Mouse (Mus musculus): ENCODE data around the gene Smg6. TPM values are rescaled to one million over a fixed set of nuclear protein-coding genes. Genes with fewer than 3 reads are reported as not detected.
A peak's percentile ranks its signal among the peaks of the same experiment; 100 is the strongest.
"Not testable (repeated sequence)": the region's sequence is repeated elsewhere in the genome, so short reads cannot be mapped to it uniquely, and the experiment has no call there.

The Smg6 gene
- polyA plus RNA-seq, 1 experiment from 2014 or later = 22.4 TPM

DNA sequence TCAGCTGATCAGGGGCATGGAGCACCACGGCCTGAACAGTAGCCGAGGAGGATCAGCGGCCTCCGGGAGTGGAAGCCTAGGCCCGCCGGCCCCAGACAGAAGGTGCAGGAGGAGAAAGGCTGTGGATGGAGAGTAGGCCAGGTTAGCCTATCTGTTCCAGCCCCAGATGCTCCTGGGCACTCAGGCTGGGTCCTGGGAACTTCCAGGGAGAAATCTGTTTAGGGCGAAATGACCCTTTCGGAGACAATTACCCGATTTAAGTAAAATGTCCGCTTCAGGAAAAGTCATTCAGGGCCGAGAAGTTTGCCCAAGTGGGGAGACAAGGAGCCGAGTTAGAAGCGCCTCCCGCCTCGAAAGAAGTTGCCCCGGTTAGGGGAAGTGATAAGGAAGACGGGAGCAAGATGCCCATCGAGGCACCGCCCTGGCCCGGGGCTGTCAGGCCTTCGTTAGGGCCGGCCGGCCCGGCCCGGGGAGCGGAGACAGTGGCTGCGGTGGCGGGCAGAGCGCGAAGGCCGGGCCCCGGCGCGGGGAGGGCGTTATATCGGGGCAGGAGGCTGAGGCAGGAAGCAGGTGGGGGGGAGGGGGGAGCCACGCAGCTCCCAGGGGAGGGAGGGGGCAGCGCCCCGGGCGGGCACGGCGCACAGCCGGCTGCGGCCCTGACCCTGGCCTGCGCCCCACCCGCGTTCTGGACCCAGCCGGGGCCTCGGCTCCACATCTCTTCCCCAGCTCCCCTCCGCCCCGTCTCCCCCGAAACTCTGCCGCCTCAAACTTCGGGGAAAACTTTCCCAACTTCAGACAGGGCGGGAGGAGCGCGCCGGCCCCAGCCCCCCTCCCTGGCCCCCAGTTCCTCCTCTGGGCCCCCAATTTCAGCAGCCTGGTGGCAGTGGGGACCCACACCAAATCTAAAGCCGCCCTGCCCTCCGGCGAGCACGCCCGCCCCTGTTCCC lies 242.3 kb downstream of the Smg6 start:
- peak overlapping the region; percentile 75 for H3K4me3 ChIP-seq
- peak overlapping the region; percentile 87 for H3K4me2 ChIP-seq (replicated peaks)
- ATAC-seq (ENCODE audit: low FRiP score, low read depth) = no peak
- peak overlapping the region; percentile 92 for H3K27ac ChIP-seq
- peaks cover 89% of the 10 kb centered on the region for H3K4me1 ChIP-seq
- peaks cover 99% of the 10 kb centered on the region for H3K27me3 ChIP-seq
- WGBS = 5% methylated on average over 53 of the region's 63 CpGs
- H3K36me3 ChIP-seq = peaks cover 46% of the 10 kb centered on the region
- H3K9ac ChIP-seq = peak overlapping the region; percentile 90
- H3K9me3 ChIP-seq = no peaks in the 10 kb centered on the region

- peak overlapping the region; percentile 87 for H3K4me2 ChIP-seq (replicated peaks)
- H3K9ac ChIP-seq = peak overlapping the region; percentile 90
- H3K27me3 ChIP-seq = peaks cover 99% of the 10 kb centered on the region
- under 1% methylated on average over 72 of the region's 83 CpGs for WGBS
- peak; percentile 43 for ATAC-seq (ENCODE audit: low FRiP score, low read depth)
- H3K27ac ChIP-seq = peak overlapping the region; percentile 92
- H3K36me3 ChIP-seq = peaks cover 37% of the 10 kb centered on the region
- H3K4me1 ChIP-seq = peaks cover 86% of the 10 kb centered on the region
- no peaks in the 10 kb centered on the region for H3K9me3 ChIP-seq
- peak overlapping the region; percentile 75 for H3K4me3 ChIP-seq
Measured at GRCm38 (mm10) chr11:75168590-75169361, 243.2 kb downstream of the Smg6 start.

GRCm38 (mm10) chr11:75169405-75170080 lies 243.9 kb downstream of the Smg6 start, which contains the start of gene Hic1:
TSS of gene Hic1 (minus strand) at chr11:75169519.
- peaks cover 83% of the 10 kb centered on the region for H3K4me1 ChIP-seq
- H3K4me3 ChIP-seq = peak within 1 kb of the TSS; percentile 75
- no peaks in the 10 kb centered on the region for H3K9me3 ChIP-seq
- WGBS = 4% methylated on average over 23 of the region's 23 CpGs
- no peak for ATAC-seq (ENCODE audit: low FRiP score, low read depth)
- peak within 1 kb of the TSS; percentile 90 for H3K9ac ChIP-seq
- H3K27me3 ChIP-seq = peaks cover 96% of the 10 kb centered on the region
- H3K27ac ChIP-seq = peak within 1 kb of the TSS; percentile 92
- H3K4me2 ChIP-seq (replicated peaks) = peak within 1 kb of the TSS; percentile 87
- H3K36me3 ChIP-seq = peaks cover 29% of the 10 kb centered on the region

DNA sequence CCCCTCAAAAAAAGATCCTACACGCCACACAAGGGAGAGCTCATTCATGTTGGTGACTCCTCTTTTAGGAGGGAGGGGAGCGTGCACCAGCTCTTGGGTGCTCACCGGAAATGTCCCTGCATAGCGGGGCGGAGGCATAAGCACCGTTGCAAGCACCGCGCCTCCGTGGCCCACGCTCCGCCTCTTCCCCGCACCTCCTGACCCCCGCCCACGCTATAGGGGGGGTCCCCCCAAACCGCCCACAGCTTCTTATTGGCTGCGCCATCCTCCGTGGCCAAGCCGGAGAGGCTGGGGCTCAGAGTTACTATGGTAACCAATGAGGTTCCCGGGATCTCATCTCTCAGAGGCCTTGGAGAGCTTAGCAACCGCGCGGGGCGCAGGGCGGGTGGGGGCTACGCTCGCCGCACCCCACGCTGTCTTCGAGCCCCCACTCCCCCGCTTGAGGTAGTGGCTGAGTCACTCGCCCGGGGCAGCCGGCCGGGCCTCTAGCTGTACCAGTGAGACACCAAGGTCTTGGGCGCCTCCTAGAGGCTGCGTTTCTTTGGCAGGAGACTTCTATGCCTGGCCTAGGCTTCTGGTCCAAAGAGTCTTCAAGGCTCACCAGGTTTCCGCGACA lies 244.6 kb downstream of the Smg6 start:
- peak overlapping the region; percentile 75 for H3K4me3 ChIP-seq
- H3K27me3 ChIP-seq = peaks cover 89% of the 10 kb centered on the region
- H3K27ac ChIP-seq = no peak overlapping the region
- peak; percentile 60 for ATAC-seq (ENCODE audit: low FRiP score, low read depth)
- H3K9ac ChIP-seq = peak overlapping the region; percentile 43; the same call in 1 of the 2 replicates
- WGBS = under 1% methylated on average over 38 of the region's 38 CpGs
- peak overlapping the region; percentile 87 for H3K4me2 ChIP-seq (replicated peaks)
- H3K36me3 ChIP-seq = peaks cover 22% of the 10 kb centered on the region
- peaks cover 76% of the 10 kb centered on the region for H3K4me1 ChIP-seq
- no peaks in the 10 kb centered on the region for H3K9me3 ChIP-seq

- H3K4me2 ChIP-seq (replicated peaks) = peak overlapping the region; percentile 85
- WGBS = 12% methylated on average over 17 of the region's 17 CpGs
- no peak overlapping the region for H3K27ac ChIP-seq
- H3K27me3 ChIP-seq = peaks cover 78% of the 10 kb centered on the region
- H3K9ac ChIP-seq = no peak overlapping the region
- peak overlapping the region; percentile 56 for H3K4me3 ChIP-seq
- peaks cover 65% of the 10 kb centered on the region for H3K4me1 ChIP-seq
- ATAC-seq (ENCODE audit: low FRiP score, low read depth) = no peak
- H3K36me3 ChIP-seq = peaks cover 18% of the 10 kb centered on the region
- H3K9me3 ChIP-seq = no peaks in the 10 kb centered on the region
Measured at GRCm38 (mm10) chr11:75171186-75171865, 245.7 kb downstream of the Smg6 start.

GRCm38 (mm10) chr11:75172151-75173094 lies 246.8 kb downstream of the Smg6 start:
- Histone ChIP-seq H3K4me2 (replicated peaks) (peak overlapping the region; percentile 85), H3K27ac (no peak overlapping the region), H3K36me3 (peaks cover 18% of the 10 kb centered on the region), H3K4me3 (peak overlapping the region; percentile 56), H3K9me3 (no peaks in the 10 kb centered on the region), H3K9ac (peak overlapping the region; percentile 43), H3K4me1 (peaks cover 57% of the 10 kb centered on the region), H3K27me3 (peaks cover 68% of the 10 kb centered on the region)
- ATAC-seq (ENCODE audit: low FRiP score, low read depth) = no peak
- under 1% methylated on average over 75 of the region's 75 CpGs for WGBS

GRCm38 (mm10) chr11:75173095-75173798 lies 247.6 kb downstream of the Smg6 start:
- Histone ChIP-seq H3K27me3 (peaks cover 59% of the 10 kb centered on the region), H3K9ac (peak overlapping the region; percentile 51), H3K4me1 (peaks cover 63% of the 10 kb centered on the region), H3K4me3 (peak overlapping the region; percentile 56), H3K9me3 (no peaks in the 10 kb centered on the region), H3K27ac (no peak overlapping the region), H3K36me3 (peaks cover 21% of the 10 kb centered on the region), H3K4me2 (replicated peaks) (peak overlapping the region; percentile 85)
- ATAC-seq (ENCODE audit: low FRiP score, low read depth) = peak; percentile 44
- under 1% methylated on average over 69 of the region's 71 CpGs for WGBS

- peaks cover 21% of the 10 kb centered on the region for H3K36me3 ChIP-seq
- peak overlapping the region; percentile 85 for H3K4me2 ChIP-seq (replicated peaks)
- WGBS = 2% methylated on average over 15 of the region's 15 CpGs
- peaks cover 54% of the 10 kb centered on the region for H3K27me3 ChIP-seq
- no peak overlapping the region for H3K27ac ChIP-seq
- H3K9ac ChIP-seq = peak overlapping the region; percentile 51
- ATAC-seq (ENCODE audit: low FRiP score, low read depth) = no peak
- no peaks in the 10 kb centered on the region for H3K9me3 ChIP-seq
- H3K4me3 ChIP-seq = peak overlapping the region; percentile 56
- H3K4me1 ChIP-seq = peaks cover 58% of the 10 kb centered on the region
Measured at GRCm38 (mm10) chr11:75173799-75174165, 248.2 kb downstream of the Smg6 start.

DNA sequence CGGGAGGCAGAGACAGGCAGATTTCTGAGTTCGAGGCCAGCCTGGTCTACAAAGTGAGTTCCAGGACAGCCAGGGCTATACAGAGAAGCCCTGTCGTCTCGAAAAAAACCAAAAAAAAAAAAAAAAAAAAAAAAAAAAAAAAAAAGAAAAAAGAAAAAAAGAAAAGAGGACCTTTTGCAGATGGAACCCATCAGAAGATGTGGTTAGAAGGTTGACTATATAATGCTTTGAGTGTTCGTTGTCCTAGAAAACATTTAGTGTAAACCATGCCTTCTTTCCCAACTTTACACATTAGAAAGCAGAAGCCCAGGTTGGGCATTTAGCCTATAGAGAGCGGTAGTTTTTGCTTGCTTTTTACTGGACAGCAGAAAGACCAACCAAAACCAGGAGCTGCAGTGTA lies 249.0 kb downstream of the Smg6 start:
- H3K9me3 ChIP-seq; H3K4me2 ChIP-seq (replicated peaks); H3K27ac ChIP-seq; ATAC-seq (ENCODE audit: low FRiP score, low read depth); H3K9ac ChIP-seq; H3K4me3 ChIP-seq: not testable (repeated sequence)
- Histone ChIP-seq H3K4me1 (peaks cover 59% of the 10 kb centered on the region), H3K27me3 (peaks cover 47% of the 10 kb centered on the region), H3K36me3 (peaks cover 21% of the 10 kb centered on the region)
- WGBS = 70% methylated on average over 6 of the region's 6 CpGs

- peak overlapping the region; percentile 84 for H3K9ac ChIP-seq
- WGBS = 46% methylated on average over 12 of the region's 12 CpGs
- no peak for ATAC-seq (ENCODE audit: low FRiP score, low read depth)
- peaks cover 31% of the 10 kb centered on the region for H3K4me1 ChIP-seq
- peaks cover 13% of the 10 kb centered on the region for H3K27me3 ChIP-seq
- peak overlapping the region; percentile 81 for H3K27ac ChIP-seq
- H3K4me2 ChIP-seq (replicated peaks) = peak overlapping the region; percentile 98
- H3K9me3 ChIP-seq = no peaks in the 10 kb centered on the region
- H3K4me3 ChIP-seq = peak overlapping the region; percentile 85
- peaks cover 49% of the 10 kb centered on the region for H3K36me3 ChIP-seq
Measured at GRCm38 (mm10) chr11:75178011-75178410, 252.4 kb downstream of the Smg6 start.
